Mouse (Mus musculus) heart, adult 2 months (tissue): Measurements from ENCODE around the gene Mettl27. TPM values are rescaled to one million over a fixed set of nuclear protein-coding genes. Genes with fewer than 3 reads are reported as not detected.
A peak's percentile ranks its signal among the peaks of the same experiment; 100 is the strongest.
"Not testable (repeated sequence)": the region's sequence is repeated elsewhere in the genome, so short reads cannot be mapped to it uniquely, and the experiment has no call there.

Experiments used
- DNase-seq, 2 experiments: peaks; one replicate each; pipeline ENCODE4 v3.0.0; 2021
- H3K27ac ChIP-seq: fragments of 200-600 bp; 2 replicates; pipeline ENCODE4 v1.8.1; 2022
- H3K27me3 ChIP-seq: fragments of 200-500 bp; 2 replicates; pipeline ENCODE4 v1.6.1; 2012; ENCODE audit warnings: mild to moderate bottlenecking, low read length, inconsistent platforms, mixed read lengths; ENCODE audit not compliant: control insufficient read depth, insufficient read depth
- H3K36me3 ChIP-seq: fragments of 200-500 bp; 2 replicates; pipeline ENCODE4 v1.6.1; 2012; ENCODE audit warnings: low read length, inconsistent platforms; ENCODE audit not compliant: control insufficient read depth, insufficient read depth
- H3K4me1 ChIP-seq: fragments of 200-500 bp; 2 replicates; pipeline ENCODE4 v1.6.1; 2011; ENCODE audit warnings: low read length; ENCODE audit not compliant: control insufficient read depth, insufficient read depth
- H3K4me3 ChIP-seq: fragments of 200-600 bp; 2 replicates; pipeline ENCODE4 v1.8.1; 2022
- H3K79me2 ChIP-seq: fragments of 200-500 bp; replicated peaks from 2 replicates; pipeline ENCODE4 v1.6.1; 2012; ENCODE audit warnings: mild to moderate bottlenecking, inconsistent platforms, low read length, moderate library complexity, mixed read lengths; ENCODE audit not compliant: control insufficient read depth, insufficient read depth
- H3K9ac ChIP-seq: fragments of 200-500 bp; 2 replicates; pipeline ENCODE4 v1.6.1; 2012; ENCODE audit warnings: low read depth, mild to moderate bottlenecking, control low read depth, inconsistent platforms, low read length, mixed read lengths
- CTCF ChIP-seq: fragments of 200-600 bp; IDR thresholded peaks from 2 replicates; pipeline ENCODE4 v1.8.1; 2022; ENCODE audit warnings: antibody characterized with exemption, mild to moderate bottlenecking, moderate library complexity
- EP300 ChIP-seq: fragments of 200-500 bp; IDR thresholded peaks from 2 replicates; pipeline ENCODE4 v1.6.1; 2011; ENCODE audit warnings: low read depth, low read length, control low read depth; ENCODE audit not compliant: insufficient read depth
- POLR2A ChIP-seq: fragments of 200-500 bp; IDR thresholded peaks from 2 replicates; pipeline ENCODE4 v1.6.1; 2011; ENCODE audit warnings: mild to moderate bottlenecking, low read depth, low read length, control low read depth; ENCODE audit not compliant: insufficient read depth
- WGBS: fragments of 180-500 bp; shearing (Covaris S2); methylation state at CpG from one replicate; pipeline ENCODE4 v1.1.7; 2018; 5-methylcytosine and 5-hydroxymethylcytosine counted together
- intact Hi-C: fragments of 180-260 bp; cut with DNase I; formaldehyde crosslinking; loops from one replicate; pipeline ENCODE4 v1.15.1; 2025
- polyA plus RNA-seq: library from polyadenylated mRNA; depleted of rRNA; stranded (reverse); fragments of >200 nt; gene quantifications from 2 replicates; pipeline ENCODE4 v1.2.3, GENCODE M21; 2012
- total RNA-seq, 2 experiments: library from RNA; stranded (reverse); gene quantifications; 2 replicates each; pipeline ENCODE4 v1.2.3; 2021

Mettl27 gene
- total and polyA plus RNA-seq, 3 experiments: 2.8 to 6.7 (median 4.1) TPM

DNA sequence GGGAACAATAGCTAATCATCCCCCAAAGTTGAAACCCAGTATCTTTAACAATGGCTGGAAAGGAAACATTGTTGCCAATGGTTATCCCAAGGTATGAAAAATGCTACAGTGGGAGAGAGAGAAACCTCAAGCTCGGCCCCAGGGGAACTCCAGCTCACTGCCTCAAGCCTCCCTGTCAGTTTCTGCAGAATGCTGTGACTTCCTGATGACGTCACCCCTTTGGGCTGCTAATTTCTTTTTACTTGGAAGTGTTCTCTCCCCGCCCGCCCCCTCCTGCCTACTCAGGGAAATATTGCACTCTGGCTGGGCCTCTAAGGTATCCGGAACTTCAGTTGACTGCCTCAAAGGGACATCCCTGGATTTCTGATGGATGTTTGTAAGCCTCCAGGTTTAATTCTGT is 31.4 kb downstream of the Mettl27 start:
- no peak overlapping the region for H3K27ac ChIP-seq
- H3K4me1 ChIP-seq: peaks cover 4% of the 10 kb centered on the region
- WGBS: 35% methylated on average over 5 of the region's 5 CpGs
- no peak overlapping the region for H3K4me3 ChIP-seq
- peak; percentile 31 to 48 for DNase-seq
- TF ChIP-seq EP300: no peak
- TF ChIP-seq CTCF: peak; percentile 32
- no peak for TF ChIP-seq POLR2A
- H3K27me3 ChIP-seq: no peaks in the 10 kb centered on the region
- intact Hi-C loops: no loop called here
- H3K79me2 ChIP-seq: no peaks in the 10 kb centered on the region
- H3K36me3 ChIP-seq: no peaks in the 10 kb centered on the region
- no peak overlapping the region for H3K9ac ChIP-seq

DNA sequence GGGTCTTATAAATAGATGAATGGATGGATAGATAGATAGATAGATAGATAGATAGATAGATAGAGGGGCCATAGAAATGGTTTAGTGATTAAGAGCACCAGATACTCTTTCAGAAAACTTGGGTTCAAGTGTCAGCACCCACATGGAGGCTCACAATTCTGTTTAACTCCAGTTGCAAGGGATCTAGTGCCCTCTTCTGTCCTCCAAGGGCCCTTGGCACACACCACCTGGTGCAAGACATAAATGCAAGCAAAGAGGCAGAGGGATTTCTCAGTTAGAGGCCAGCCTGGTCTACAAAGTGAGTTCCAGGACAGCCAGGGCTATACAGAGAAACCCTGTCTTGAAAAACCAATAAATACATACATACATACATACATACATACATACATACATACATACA is 32.5 kb downstream of the Mettl27 start:
- not testable (repeated sequence) for H3K27me3 ChIP-seq, H3K79me2 ChIP-seq, H3K9ac ChIP-seq, H3K36me3 ChIP-seq, H3K4me3 ChIP-seq, H3K27ac ChIP-seq, DNase-seq, H3K4me1 ChIP-seq
- intact Hi-C loops: loop anchor here (1.0 to 2.0 kb wide), 4 partner anchors 32 to 216 kb away; partner anchors contain the start of gene Mettl27

DNA sequence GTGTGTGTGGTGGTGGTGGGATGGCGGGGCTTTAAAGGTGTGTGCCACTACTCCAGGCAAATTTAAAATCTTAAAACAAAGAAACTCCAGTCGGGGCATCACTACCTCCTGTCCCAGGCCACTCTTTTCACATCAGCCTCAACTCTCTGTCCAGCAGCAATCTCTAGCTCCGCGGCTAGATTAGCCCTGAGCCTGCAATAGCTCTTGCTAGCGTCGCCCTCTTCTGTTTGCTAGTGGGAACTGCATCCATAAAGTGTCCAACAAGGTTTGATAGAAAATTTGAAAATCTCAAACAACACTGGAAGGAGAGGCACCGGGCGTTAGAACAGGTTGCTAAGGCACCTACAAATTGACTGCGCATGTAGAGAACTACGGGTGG is 33.3 kb downstream of the Mettl27 start:
- WGBS: 7% methylated on average over 10 of the region's 10 CpGs
- peaks cover 1% of the 10 kb centered on the region; the same call in 1 of the 2 replicates for H3K4me1 ChIP-seq
- no peaks in the 10 kb centered on the region for H3K27me3 ChIP-seq
- peak overlapping the region; percentile 0; the same call in 1 of the 2 replicates for H3K4me3 ChIP-seq
- no peaks in the 10 kb centered on the region for H3K36me3 ChIP-seq
- intact Hi-C loops: loop anchor here (1.0 to 2.0 kb wide), 4 partner anchors 33 to 217 kb away; partner anchors contain the start of gene Mettl27
- peak; percentile 62 to 66 for DNase-seq
- H3K27ac ChIP-seq: no peak overlapping the region
- H3K79me2 ChIP-seq: no peaks in the 10 kb centered on the region
- TF ChIP-seq EP300: peak; percentile 76; the same call in 1 of the 2 replicates
- no peak for TF ChIP-seq POLR2A
- peak; percentile 80 for TF ChIP-seq CTCF
- no peak overlapping the region for H3K9ac ChIP-seq

DNA sequence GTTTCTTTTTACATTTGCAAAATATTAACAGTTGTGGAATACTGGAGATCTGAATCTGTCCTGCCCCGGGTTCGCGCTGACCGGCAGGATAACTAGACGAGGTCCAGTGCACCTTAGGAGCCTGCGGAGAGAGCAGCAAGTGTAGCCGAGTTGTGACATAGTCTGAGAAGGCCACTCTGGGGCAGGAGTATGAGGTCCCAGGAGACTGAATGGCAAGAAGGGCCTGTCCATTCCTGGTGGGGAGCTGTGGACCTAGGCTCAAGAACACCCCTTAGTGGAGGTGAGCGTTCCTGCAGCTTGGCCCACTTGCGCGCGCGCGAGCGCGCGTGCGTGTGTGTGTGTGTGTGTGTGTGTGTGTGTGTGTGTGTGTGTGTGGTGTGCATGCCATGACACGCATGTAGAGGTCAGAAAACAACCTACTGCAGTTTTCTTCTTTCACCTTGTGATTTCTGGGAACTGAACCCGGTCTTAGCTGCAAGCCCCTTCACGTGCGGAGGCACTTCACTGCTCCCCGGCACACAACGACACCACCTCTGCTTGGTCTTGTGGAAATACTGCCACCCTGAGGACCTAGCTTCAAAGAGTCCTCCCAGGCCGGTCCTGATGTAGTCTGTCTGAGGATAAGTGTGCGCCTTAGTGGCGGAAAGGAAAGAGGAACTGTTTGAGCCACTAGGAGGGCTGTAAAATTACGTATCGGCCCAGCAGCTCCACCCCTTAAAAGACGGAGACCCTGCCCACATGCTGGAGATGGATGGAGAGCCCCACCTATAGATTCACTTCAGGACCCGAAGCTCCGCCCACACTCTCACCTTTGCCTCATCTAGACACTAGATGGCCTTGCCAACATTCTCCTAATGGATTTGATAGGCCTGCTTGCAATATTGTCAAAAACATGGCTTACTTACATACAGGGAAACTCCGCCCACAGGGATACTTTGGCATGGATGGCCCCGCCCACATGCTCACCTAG is 34.0 kb downstream of the Mettl27 start:
- Histone ChIP-seq H3K4me3 (peak overlapping the region; percentile 0; the same call in 1 of the 2 replicates), H3K27ac (no peak overlapping the region), H3K9ac (no peak overlapping the region), H3K27me3 (no peaks in the 10 kb centered on the region), H3K4me1 (peaks cover 1% of the 10 kb centered on the region; the same call in 1 of the 2 replicates), H3K36me3 (no peaks in the 10 kb centered on the region), H3K79me2 (no peaks in the 10 kb centered on the region)
- peak; percentile 33; the same call in 1 of the 2 replicates for TF ChIP-seq CTCF
- TF ChIP-seq POLR2A: no peak
- no peak for TF ChIP-seq EP300
- intact Hi-C loops: loop anchor here (1.0 to 2.0 kb wide), 4 partner anchors 33 to 217 kb away; partner anchors contain the start of gene Mettl27
- WGBS: 8% methylated on average over 33 of the region's 33 CpGs
- DNase-seq: peak; percentile 39 to 55

DNA sequence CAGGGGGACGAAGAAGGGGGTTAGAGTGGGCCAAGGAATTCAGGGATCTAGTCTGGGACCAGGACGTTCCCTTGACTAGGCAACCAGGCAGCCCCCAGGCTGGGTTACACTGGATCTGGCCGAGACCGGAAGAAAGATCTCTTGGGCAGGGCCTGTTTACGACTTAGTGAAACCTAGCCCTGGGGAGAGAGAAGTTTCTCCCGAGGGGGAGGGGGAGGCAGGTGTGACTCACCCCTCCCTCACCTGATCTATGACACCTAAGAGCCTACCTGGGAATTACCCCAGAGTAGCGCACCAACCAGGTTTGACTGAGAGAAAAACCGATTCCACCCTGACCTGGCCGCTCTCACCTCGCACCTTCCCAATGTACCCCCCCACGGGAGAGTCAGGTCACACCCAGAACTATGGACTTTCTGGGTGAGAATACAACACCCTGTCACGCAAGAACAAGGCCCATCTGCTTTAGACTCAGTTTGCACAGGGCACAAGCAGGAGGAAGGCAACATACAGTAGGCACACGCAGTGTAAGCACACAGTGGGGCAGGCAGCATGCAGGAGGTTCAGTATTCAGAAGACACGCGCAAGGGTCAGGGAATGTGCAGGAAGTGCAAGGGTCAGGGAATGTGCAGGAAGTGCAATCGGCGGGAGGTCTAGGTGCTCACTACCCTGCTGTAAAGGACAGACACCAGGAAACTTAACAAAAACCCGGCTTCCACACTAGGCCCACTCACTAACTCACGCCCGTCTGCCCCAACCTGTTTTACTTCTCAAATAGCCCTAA is 35.2 kb downstream of the Mettl27 start:
- no peaks in the 10 kb centered on the region for H3K79me2 ChIP-seq
- intact Hi-C loops: no loop called here
- no peaks in the 10 kb centered on the region for H3K27me3 ChIP-seq
- peaks cover 1% of the 10 kb centered on the region; the same call in 1 of the 2 replicates for H3K4me1 ChIP-seq
- no peaks in the 10 kb centered on the region for H3K36me3 ChIP-seq
- 68% methylated on average over 20 of the region's 20 CpGs for WGBS
- H3K27ac ChIP-seq: no peak overlapping the region
- H3K4me3 ChIP-seq: no peak overlapping the region
- no peak for TF ChIP-seq POLR2A
- TF ChIP-seq EP300: no peak
- TF ChIP-seq CTCF: no peak
- no peak overlapping the region for H3K9ac ChIP-seq
- no peak for DNase-seq

DNA sequence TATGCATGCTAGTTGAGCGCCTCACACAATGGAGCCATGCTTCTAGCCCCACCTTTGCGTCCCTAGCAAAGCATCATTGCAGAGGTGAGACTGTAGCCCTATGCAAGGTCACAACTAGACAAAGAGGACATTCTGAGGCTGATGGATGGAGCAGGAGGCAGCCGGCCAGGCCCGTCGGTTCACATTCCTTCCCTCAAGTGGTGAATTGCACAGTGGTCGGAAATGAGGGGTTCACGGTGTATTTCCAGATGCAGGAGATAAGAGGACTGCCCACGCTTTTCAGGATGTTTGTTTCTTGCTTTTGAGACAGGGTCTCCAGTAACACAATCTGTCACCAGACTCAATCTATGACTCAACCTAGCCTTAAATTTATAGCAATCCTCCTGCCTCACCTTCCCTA is 38.5 kb downstream of the Mettl27 start:
- no peaks in the 10 kb centered on the region for H3K79me2 ChIP-seq
- no peak overlapping the region for H3K9ac ChIP-seq
- H3K4me3 ChIP-seq: no peak overlapping the region
- intact Hi-C loops: no loop called here
- peaks cover 1% of the 10 kb centered on the region; the same call in 1 of the 2 replicates for H3K4me1 ChIP-seq
- H3K36me3 ChIP-seq: no peaks in the 10 kb centered on the region
- no peaks in the 10 kb centered on the region for H3K27me3 ChIP-seq
- 49% methylated on average over 8 of the region's 8 CpGs for WGBS
- H3K27ac ChIP-seq: no peak overlapping the region
- TF ChIP-seq EP300 (no peak), CTCF (no peak), POLR2A (no peak)
- DNase-seq: no peak
